Mouse (Mus musculus) gastrocnemius, adult 2 months (tissue): ENCODE results near the gene Dgcr2. TPM values are rescaled to one million over a fixed set of nuclear protein-coding genes. Genes with fewer than 3 reads are reported as not detected.

Source experiments
- DNase-seq: peaks from one replicate; pipeline ENCODE4 v3.0.0; 2022
- H3K27ac ChIP-seq: fragments of 200-600 bp; 2 replicates; pipeline ENCODE4 v1.8.1; 2022; ENCODE audit warnings: mild to moderate bottlenecking
- H3K4me3 ChIP-seq: fragments of 200-600 bp; 2 replicates; pipeline ENCODE4 v1.8.1; 2022; ENCODE audit warnings: mild to moderate bottlenecking, moderate library complexity
- CTCF ChIP-seq: fragments of 200-600 bp; IDR thresholded peaks from 2 replicates; pipeline ENCODE4 v1.8.1; 2022; ENCODE audit warnings: antibody characterized with exemption, mild to moderate bottlenecking, moderate library complexity
- intact Hi-C: fragments of 180-260 bp; cut with DNase I; formaldehyde crosslinking; loops from one replicate; pipeline ENCODE4 v1.15.1; 2025
- total RNA-seq, 2 experiments: library from RNA; stranded (reverse); gene quantifications; 2 replicates each; pipeline ENCODE4 v1.2.3; 2021

The Dgcr2 gene
- total RNA-seq, 2 experiments from 2014 or later, result 22.2 to 26.4 TPM

- intact Hi-C loops, result no loop called here
- DNase-seq, result peak; percentile 70
- TF ChIP-seq CTCF, result peak; percentile 66
- H3K4me3 ChIP-seq, result peak overlapping the region; percentile 97
- H3K27ac ChIP-seq, result peak overlapping the region; percentile 82
Observed at GRCm38 (mm10) chr16:17928627-17929104, 30.3 kb upstream of the Dgcr2 start.

DNA sequence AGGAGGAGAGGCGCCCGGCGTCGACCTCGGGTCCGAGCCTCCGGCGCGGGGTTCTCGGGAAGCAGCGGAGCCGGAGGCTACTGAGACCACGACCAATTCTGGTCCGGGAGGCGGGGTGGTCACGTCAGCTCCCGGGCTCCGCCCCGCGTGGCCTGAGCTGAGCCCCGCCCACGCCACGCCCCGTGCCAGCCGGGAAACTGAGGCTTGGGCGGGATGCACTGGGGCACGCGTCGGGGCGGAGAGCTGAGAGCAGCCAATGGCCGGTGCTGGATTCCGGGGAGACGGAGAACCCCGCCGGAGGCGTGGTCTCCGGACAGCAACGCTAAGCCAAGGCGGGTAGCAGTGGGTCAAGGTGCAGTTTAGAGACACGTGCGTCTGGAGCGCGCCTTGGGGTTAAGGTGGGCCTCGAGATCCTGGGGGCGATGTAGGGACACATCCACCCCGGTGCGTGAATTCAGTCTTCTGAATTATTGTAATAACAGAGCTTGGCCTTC lies 29.8 kb upstream of the Dgcr2 start, which contains the start of gene Slc25a1:
Gene Slc25a1 (minus strand): TSS at position 133 of the 494 bp plus-strand sequence.
- H3K4me3 ChIP-seq, result peak within 1 kb of the TSS; percentile 97
- peak within 1 kb of the TSS; percentile 82 for H3K27ac ChIP-seq
- intact Hi-C loops, result no loop called here
- TF ChIP-seq CTCF, result no peak
- peak; percentile 79 for DNase-seq

GRCm38 (mm10) chr16:17927351-17928082 lies 29.2 kb upstream of the Dgcr2 start:
- peak; percentile 54 for DNase-seq
- intact Hi-C loops, result no loop called here

DNA sequence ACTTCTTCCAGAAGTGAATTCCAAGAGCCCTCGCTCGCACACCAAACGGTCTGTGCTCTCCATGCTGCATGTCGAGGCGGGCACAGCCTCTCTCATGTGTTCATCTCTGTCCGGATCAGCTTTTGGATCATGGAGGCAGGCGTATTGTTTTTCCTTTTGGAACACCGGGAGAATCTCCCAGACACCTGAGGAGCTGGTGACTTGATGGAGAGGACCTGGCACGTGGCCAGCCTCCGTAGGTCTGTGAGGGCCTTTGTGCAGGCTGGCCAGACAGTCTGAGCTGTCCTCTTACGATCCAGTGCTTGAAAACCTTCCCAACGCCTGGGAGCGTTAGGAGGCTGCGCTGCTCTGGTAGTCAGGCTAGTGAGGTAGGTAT lies 23.8 kb upstream of the Dgcr2 start:
- no peak for TF ChIP-seq CTCF
- Histone ChIP-seq H3K4me3 (peak overlapping the region; percentile 82), H3K27ac (peak overlapping the region; percentile 95)
- DNase-seq, result peak; percentile 57
- intact Hi-C loops, result no loop called here

More at GRCm38 (mm10) chr16:17927351-17928082, 29.2 kb upstream of the Dgcr2 start:
- H3K4me3 ChIP-seq, result peak overlapping the region; percentile 97
- TF ChIP-seq CTCF, result no peak
- peak overlapping the region; percentile 82 for H3K27ac ChIP-seq

DNA sequence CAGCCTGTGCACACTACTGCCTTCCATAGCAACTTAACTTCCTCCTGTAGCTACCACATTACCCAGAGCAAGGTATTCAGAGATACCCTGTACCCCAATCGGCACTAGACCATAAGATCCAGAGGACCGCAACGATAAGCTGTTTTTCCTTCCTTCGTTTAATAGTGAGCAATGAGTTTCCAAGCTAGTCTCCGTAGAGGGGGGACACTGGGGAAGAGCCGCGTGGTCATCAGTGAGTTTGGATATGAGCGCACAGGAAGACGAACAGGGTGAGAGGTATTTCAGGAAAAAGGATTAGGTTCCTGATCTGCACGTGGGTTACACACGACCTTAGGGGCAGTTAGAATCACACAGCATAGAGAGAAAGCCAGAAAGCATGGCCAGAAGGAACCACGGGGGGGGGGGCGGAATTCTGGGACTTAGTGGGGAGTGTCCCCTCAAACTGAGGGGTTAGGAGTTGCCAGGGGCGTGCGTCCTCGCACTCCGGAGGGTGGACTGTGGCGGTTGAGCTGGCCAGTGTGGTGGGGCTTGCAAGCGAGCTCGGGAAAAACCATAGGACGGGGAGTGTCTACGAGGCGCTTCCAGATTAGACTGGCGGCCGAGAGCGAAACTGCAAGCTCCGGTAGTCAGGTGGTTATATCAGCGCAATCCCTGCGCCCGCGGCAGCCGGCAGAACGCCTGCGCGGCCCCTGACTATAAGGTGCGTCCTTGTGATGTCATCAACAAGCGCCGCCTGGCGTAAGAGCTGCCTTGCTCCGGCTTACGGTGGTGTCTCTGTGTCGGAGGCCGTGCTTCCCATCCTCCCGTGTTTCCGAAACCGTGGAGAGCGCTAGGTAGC lies 23.2 kb upstream of the Dgcr2 start:
- TF ChIP-seq CTCF, result peak; percentile 69
- Histone ChIP-seq H3K27ac (peak overlapping the region; percentile 95), H3K4me3 (peak overlapping the region; percentile 82)

DNA sequence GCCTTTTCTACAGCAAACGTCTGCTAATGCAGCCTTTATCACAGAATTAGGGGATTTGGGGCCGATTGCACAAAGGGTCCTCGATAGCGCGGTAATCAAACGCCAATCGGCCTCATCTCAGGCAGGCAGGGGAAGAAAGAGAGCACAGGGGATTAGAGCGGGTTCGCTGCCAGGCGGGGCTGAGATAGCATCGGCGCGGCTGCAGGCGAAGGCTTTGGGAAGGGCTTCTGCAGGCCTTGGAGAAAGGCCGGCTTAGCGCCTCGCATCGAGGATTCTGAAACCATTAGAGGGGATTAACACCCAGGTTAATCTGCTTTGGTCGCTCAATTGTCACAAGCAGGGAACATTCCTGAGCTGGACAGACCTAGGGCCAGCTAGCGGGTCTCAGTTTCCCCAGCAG lies 22.2 kb upstream of the Dgcr2 start:
- no peak for TF ChIP-seq CTCF
- intact Hi-C loops, result no loop called here
- Histone ChIP-seq H3K4me3 (peak overlapping the region; percentile 82; the same call in 1 of the 2 replicates), H3K27ac (no peak overlapping the region)
- no peak for DNase-seq

More for the DNA sequence above, 23.2 kb upstream of the Dgcr2 start:
- DNase-seq, result peak; percentile 96
- intact Hi-C loops, result no loop called here

GRCm38 (mm10) chr16:17914307-17915249 lies 16.2 kb upstream of the Dgcr2 start, which contains the start of gene Gsc2:
TSS of gene Gsc2 (minus strand) at chr16:17915059.
- peak within 1 kb of the TSS; percentile 62 for H3K4me3 ChIP-seq
- H3K27ac ChIP-seq, result no peak within 1 kb of the TSS
- peak; percentile 39 for DNase-seq
- intact Hi-C loops, result loop anchor here (10.0 kb wide), 1 partner anchor 320 kb away; the partner anchor contains the start of gene Zdhhc8
- TF ChIP-seq CTCF, result no peak

DNA sequence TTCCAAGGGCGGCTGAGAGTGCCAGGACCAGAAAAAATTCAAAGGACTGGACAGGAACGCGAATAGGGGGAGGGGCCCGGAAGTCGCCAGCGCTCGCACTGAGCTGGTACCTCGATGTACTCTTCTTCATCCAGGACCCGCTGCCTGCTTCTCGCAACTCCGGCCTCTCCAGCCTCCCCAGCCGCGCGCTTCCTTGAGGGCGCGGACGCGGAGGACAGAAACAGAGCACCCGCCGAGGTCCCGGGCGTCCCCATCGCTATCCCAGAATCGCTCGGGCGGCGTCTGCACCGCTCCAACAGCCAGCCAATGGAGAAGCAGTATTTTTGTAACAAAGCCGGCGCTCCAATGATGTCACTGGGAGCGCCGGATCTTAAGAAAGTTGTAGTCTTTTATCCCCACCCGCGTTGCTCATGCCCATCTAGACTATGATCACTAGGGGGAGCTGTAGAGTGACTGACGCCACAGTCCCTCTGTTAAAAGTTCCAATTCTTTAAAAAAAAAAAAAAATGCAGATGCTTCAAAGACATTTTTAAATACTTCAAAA lies 12.8 kb upstream of the Dgcr2 start, which contains the start of gene Ess2:
Gene Ess2 (minus strand): TSS at position 297 of the 544 bp plus-strand sequence.
- intact Hi-C loops, result loop anchor here (1.0 to 10.0 kb wide), 3 partner anchors 75 to 324 kb away; partner anchors contain the start of gene Zdhhc8
- H3K27ac ChIP-seq, result peak within 1 kb of the TSS; percentile 92
- peak; percentile 91 for DNase-seq
- peak; percentile 97 for TF ChIP-seq CTCF
- peak within 1 kb of the TSS; percentile 87 for H3K4me3 ChIP-seq

DNA sequence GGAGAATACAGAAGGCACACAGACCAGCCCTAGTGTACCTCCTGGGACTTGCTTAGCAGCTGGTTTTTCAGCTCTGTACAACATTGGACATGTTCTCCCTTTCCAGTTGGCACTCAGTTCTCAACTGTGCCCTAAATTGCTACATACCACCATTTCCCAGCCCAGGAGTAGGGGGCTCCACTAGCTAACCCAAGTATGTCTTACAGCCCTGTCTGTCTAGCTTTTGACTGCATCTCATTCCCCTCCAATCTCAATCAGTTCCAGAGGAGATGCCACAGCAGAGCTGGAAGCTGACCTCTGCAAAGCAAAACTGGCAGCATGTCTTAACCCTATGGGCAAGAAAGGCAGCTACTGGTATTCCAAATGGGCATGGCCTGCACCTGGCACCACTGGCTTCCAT lies 2.3 kb downstream of the Dgcr2 start:
- no peak overlapping the region for H3K27ac ChIP-seq
- no peak overlapping the region for H3K4me3 ChIP-seq
- intact Hi-C loops, result no loop called here
- no peak for TF ChIP-seq CTCF
- no peak for DNase-seq

DNA sequence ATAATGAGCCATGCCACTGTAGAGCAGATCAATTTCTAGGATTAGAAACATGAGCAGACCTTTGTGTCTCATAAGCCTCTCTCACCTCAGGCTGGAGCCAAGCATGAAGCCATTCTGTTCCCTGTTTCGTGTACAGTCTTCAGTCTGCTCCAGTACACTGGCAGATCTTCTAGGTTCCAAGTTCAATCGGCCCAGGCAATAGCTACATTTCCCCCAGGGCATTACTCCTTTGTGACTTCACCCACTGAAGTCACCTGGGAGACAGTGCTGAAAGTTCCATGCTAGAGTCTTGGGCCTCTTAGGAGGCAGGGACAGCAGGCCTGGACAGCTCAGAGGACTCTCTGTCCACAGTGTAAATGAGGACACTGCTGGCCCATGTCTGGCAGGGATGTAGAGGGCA lies 4.4 kb downstream of the Dgcr2 start, which contains the start of gene Tssk1:
Gene Tssk1 (plus strand): TSS at position 301 of the 400 bp plus-strand sequence.
- intact Hi-C loops, result no loop called here
- peak within 1 kb of the TSS; percentile 48; the same call in 1 of the 2 replicates for H3K27ac ChIP-seq
- TF ChIP-seq CTCF, result no peak
- DNase-seq, result no peak
- H3K4me3 ChIP-seq, result no peak within 1 kb of the TSS

- Histone ChIP-seq H3K27ac (peak overlapping the region; percentile 93), H3K4me3 (no peak overlapping the region)
- TF ChIP-seq CTCF, result no peak
- intact Hi-C loops, result no loop called here
- DNase-seq, result peak; percentile 37
Observed at GRCm38 (mm10) chr16:17892606-17893005, 5.8 kb downstream of the Dgcr2 start.
